Mouse (Mus musculus): Measurements from ENCODE around the gene Foxk1. TPM values are rescaled to one million over a fixed set of nuclear protein-coding genes. Genes with fewer than 3 reads are reported as not detected.

Gene Foxk1
- polyA plus RNA-seq, 1 experiment from 2014 or later, result 7.6 TPM

GRCm38 (mm10) chr5:142440451-142441147 lies 39.3 kb downstream of the Foxk1 start:
- 1% methylated on average over 18 of the region's 19 CpGs for WGBS
- Histone ChIP-seq H3K9ac (replicated peaks) (peak overlapping the region; percentile 43), H3K4me3 (peak overlapping the region; percentile 25), H3K4me2 (replicated peaks) (peak overlapping the region; percentile 56), H3K27me3 (no peaks in the 10 kb centered on the region), H3K36me3 (peaks cover 17% of the 10 kb centered on the region), H3K4me1 (peaks cover 47% of the 10 kb centered on the region), H3K9me3 (no peaks in the 10 kb centered on the region), H3K27ac (replicated peaks) (peak overlapping the region; percentile 84)
- peak; percentile 92 for ATAC-seq (ENCODE audit: low FRiP score, low read depth)

- peaks cover 55% of the 10 kb centered on the region for H3K4me1 ChIP-seq
- peak overlapping the region; percentile 56 for H3K4me2 ChIP-seq (replicated peaks)
- no peaks in the 10 kb centered on the region for H3K27me3 ChIP-seq
- no peak for ATAC-seq (ENCODE audit: low FRiP score, low read depth)
- peak overlapping the region; percentile 43 for H3K9ac ChIP-seq (replicated peaks)
- peaks cover 8% of the 10 kb centered on the region for H3K36me3 ChIP-seq
- H3K9me3 ChIP-seq, result no peaks in the 10 kb centered on the region
- 63% methylated on average over 22 of the region's 22 CpGs for WGBS
- peak overlapping the region; percentile 84 for H3K27ac ChIP-seq (replicated peaks)
- H3K4me3 ChIP-seq, result peak overlapping the region; percentile 25; the same call in 1 of the 2 replicates
Observed at GRCm38 (mm10) chr5:142441332-142442044, 40.2 kb downstream of the Foxk1 start.

- Histone ChIP-seq H3K27ac (replicated peaks) (no peak overlapping the region), H3K9ac (replicated peaks) (no peak overlapping the region), H3K4me1 (peaks cover 55% of the 10 kb centered on the region), H3K4me3 (no peak overlapping the region), H3K4me2 (replicated peaks) (no peak overlapping the region), H3K9me3 (no peaks in the 10 kb centered on the region), H3K27me3 (no peaks in the 10 kb centered on the region), H3K36me3 (peaks cover 5% of the 10 kb centered on the region; the same call in 1 of the 2 replicates)
- whole genome bisulfite sequencing, result 86% methylated on average over 7 of the region's 7 CpGs
- no peak for ATAC-seq (ENCODE audit: low FRiP score, low read depth)
Observed at GRCm38 (mm10) chr5:142442045-142442440, 40.7 kb downstream of the Foxk1 start.

DNA sequence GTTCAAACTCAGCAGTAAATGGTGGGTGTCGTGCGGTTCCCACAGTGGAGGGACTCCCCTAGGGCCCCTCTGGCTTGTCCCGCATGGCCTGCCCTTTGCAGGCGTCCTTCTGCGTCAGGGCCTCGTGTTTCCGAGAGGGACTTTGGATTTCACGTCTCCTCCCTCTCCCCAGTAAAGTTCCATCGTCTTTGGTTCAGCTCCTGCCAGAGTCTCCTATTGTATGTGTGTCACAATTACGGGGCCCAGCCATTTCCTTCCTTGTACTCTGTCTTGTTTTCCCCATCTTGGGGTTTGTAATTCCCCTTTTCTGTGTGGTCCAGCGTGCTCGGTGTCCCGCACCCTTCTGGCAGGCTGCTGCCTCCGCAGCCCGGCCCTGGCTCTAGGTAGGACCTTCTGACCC lies 42.2 kb downstream of the Foxk1 start:
- no peaks in the 10 kb centered on the region for H3K36me3 ChIP-seq
- H3K9me3 ChIP-seq, result no peaks in the 10 kb centered on the region
- H3K4me2 ChIP-seq (replicated peaks), result no peak overlapping the region
- no peak overlapping the region for H3K4me3 ChIP-seq
- no peak overlapping the region for H3K9ac ChIP-seq (replicated peaks)
- H3K27me3 ChIP-seq, result no peaks in the 10 kb centered on the region
- H3K4me1 ChIP-seq, result peaks cover 67% of the 10 kb centered on the region
- 66% methylated on average over 15 of the region's 15 CpGs for WGBS
- no peak overlapping the region for H3K27ac ChIP-seq (replicated peaks)
- ATAC-seq (ENCODE audit: low FRiP score, low read depth), result no peak

DNA sequence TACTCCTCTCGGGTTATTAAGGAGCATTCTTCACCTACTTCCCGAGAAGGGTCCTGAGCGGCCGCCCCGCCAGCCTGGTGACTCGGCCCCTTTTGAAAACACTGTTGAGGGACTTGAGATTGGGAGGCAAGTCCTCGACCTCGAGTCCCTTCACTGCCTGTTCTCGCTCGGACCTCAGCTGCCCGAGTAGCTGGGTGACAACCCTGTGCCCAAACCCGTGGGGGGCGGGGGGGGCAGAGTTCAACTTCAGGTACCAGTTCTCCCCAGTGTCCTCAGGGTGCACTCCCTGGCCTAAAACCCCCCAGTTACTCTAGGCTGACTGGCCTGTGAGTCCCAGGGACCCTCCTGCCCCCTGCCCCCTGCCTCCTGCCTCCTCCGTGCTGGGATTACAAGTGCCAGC lies 42.7 kb downstream of the Foxk1 start:
- no peak overlapping the region for H3K4me3 ChIP-seq
- H3K9ac ChIP-seq (replicated peaks), result no peak overlapping the region
- WGBS, result 75% methylated on average over 14 of the region's 14 CpGs
- peaks cover 4% of the 10 kb centered on the region; the same call in 1 of the 2 replicates for H3K36me3 ChIP-seq
- no peak overlapping the region for H3K27ac ChIP-seq (replicated peaks)
- peaks cover 67% of the 10 kb centered on the region for H3K4me1 ChIP-seq
- H3K27me3 ChIP-seq, result no peaks in the 10 kb centered on the region
- no peak for ATAC-seq (ENCODE audit: low FRiP score, low read depth)
- no peak overlapping the region for H3K4me2 ChIP-seq (replicated peaks)
- no peaks in the 10 kb centered on the region for H3K9me3 ChIP-seq

DNA sequence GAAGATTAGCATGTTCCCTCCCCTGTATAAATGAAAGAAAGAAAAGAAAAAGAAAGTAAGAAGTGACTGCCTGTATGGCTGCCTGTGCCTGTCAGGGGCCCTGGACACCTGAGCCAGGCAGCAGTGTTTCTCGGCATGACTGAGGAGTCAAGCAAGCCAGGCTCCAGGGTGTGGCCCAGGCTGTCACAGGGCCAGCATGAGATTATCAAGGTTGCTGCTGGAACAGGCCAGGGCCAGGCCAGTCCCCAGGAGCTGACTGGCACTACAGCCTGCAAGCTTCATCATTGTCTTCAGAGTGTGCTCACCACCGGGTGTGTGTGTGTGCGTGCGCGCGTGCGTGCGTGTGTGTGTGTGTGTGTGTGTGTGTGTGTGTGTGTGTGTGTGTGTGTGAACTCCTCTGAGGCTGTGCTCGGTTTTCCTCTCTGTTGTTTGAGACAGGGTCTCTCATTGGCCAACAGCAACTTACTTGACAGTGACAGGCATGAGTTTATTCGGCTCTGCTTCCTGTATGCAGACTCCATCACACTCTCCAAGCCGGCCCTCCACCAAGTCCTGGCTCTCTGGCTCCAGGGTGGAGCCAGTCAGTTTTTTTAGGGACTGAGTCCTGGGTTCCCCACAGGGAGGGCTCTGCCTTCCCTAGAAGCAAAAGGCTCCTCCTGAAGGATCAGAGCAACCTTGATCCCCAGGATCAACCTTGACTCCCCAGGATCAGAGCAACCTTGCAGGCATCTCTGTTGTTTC lies 43.7 kb downstream of the Foxk1 start:
- no peak overlapping the region for H3K4me2 ChIP-seq (replicated peaks)
- H3K36me3 ChIP-seq, result peaks cover 8% of the 10 kb centered on the region
- 0 out of 2 replicates have a peak overlapping the region, but pooled peaks have one; percentile 30 for H3K27ac ChIP-seq (replicated peaks)
- H3K4me3 ChIP-seq, result no peak overlapping the region
- peak overlapping the region; percentile 11; the same call in 1 of the 2 replicates for H3K9ac ChIP-seq (replicated peaks)
- peaks cover 59% of the 10 kb centered on the region for H3K4me1 ChIP-seq
- 67% methylated on average over 11 of the region's 11 CpGs for WGBS
- H3K9me3 ChIP-seq, result no peaks in the 10 kb centered on the region
- no peaks in the 10 kb centered on the region for H3K27me3 ChIP-seq
- ATAC-seq (ENCODE audit: low FRiP score, low read depth), result no peak

- peak; percentile 25; the same call in 1 of the 2 replicates for ATAC-seq (ENCODE audit: low FRiP score, low read depth)
- Histone ChIP-seq H3K4me3 (no peak overlapping the region), H3K4me2 (replicated peaks) (no peak overlapping the region), H3K27me3 (no peaks in the 10 kb centered on the region), H3K9ac (replicated peaks) (peak overlapping the region; percentile 11; the same call in 1 of the 2 replicates), H3K4me1 (peaks cover 52% of the 10 kb centered on the region), H3K9me3 (no peaks in the 10 kb centered on the region), H3K27ac (replicated peaks) (0 out of 2 replicates have a peak overlapping the region, but pooled peaks have one; percentile 27), H3K36me3 (peaks cover 16% of the 10 kb centered on the region)
- 40% methylated on average over 8 of the region's 8 CpGs for WGBS
Observed at GRCm38 (mm10) chr5:142445709-142446108, 44.4 kb downstream of the Foxk1 start.

DNA sequence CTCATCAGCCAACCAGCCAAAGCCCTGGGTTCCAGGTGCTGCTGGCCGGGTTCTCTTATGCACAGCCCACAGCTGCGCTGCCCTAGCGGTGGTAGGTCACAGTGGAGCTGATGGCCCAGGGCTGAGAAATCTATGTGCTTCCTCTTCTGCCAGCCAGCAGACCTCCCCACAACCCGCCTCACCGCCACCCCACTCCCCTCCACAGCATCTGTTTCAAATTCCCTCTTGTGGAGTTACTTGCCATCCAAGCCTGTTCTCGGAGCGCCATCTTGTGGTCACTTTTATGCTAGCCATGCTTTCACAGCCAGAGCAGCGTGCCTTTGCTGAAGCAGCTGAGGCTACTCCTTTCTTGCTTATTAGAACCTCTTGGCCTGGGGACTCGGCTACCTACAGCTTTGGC lies 46.8 kb downstream of the Foxk1 start:
- WGBS, result 9% methylated on average over 9 of the region's 9 CpGs

DNA sequence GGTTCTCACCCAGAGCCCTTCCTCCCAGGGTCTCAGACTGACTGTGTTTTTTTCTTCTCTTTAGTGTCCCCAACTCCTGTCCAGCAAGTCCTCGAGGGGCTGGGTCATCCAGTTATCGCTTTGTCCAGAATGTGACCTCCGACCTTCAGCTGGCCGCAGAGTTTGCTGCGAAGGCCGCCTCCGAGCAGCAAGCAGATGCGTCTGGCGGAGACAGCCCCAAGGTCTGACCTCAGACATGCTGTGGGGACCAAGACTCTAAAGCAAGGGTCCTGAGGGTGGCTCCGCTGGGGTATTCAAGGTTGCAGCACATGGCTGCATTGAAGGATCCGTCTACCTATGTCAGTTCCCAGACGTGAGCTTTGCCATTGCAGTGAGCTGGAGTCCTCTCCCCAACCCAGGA lies 47.3 kb downstream of the Foxk1 start:
- 75% methylated on average over 12 of the region's 12 CpGs for WGBS
- Histone ChIP-seq H3K4me1 (peaks cover 37% of the 10 kb centered on the region), H3K9ac (replicated peaks) (no peak overlapping the region)

More for the DNA sequence above, 46.8 kb downstream of the Foxk1 start:
- no peak overlapping the region for H3K9ac ChIP-seq (replicated peaks)
- peak; percentile 62 for ATAC-seq (ENCODE audit: low FRiP score, low read depth)
- H3K27me3 ChIP-seq, result no peaks in the 10 kb centered on the region
- peak overlapping the region; percentile 56 for H3K27ac ChIP-seq (replicated peaks)
- H3K4me3 ChIP-seq, result no peak overlapping the region
- no peak overlapping the region for H3K4me2 ChIP-seq (replicated peaks)
- peaks cover 29% of the 10 kb centered on the region for H3K36me3 ChIP-seq
- H3K4me1 ChIP-seq, result peaks cover 42% of the 10 kb centered on the region
- no peaks in the 10 kb centered on the region for H3K9me3 ChIP-seq

GRCm38 (mm10) chr5:142450846-142451245 lies 49.5 kb downstream of the Foxk1 start:
- WGBS, result 92% methylated on average over 9 of the region's 9 CpGs
- no peak overlapping the region for H3K4me3 ChIP-seq
- no peak for ATAC-seq (ENCODE audit: low FRiP score, low read depth)
- peaks cover 21% of the 10 kb centered on the region for H3K4me1 ChIP-seq
- peaks cover 55% of the 10 kb centered on the region for H3K36me3 ChIP-seq
- no peak overlapping the region for H3K4me2 ChIP-seq (replicated peaks)
- H3K9me3 ChIP-seq, result no peaks in the 10 kb centered on the region
- no peak overlapping the region for H3K9ac ChIP-seq (replicated peaks)
- H3K27me3 ChIP-seq, result no peaks in the 10 kb centered on the region
- H3K27ac ChIP-seq (replicated peaks), result no peak overlapping the region

More for the DNA sequence above, 47.3 kb downstream of the Foxk1 start:
- no peak for ATAC-seq (ENCODE audit: low FRiP score, low read depth)
- Histone ChIP-seq H3K4me3 (no peak overlapping the region), H3K27me3 (no peaks in the 10 kb centered on the region), H3K27ac (replicated peaks) (no peak overlapping the region), H3K36me3 (peaks cover 34% of the 10 kb centered on the region), H3K9me3 (no peaks in the 10 kb centered on the region), H3K4me2 (replicated peaks) (no peak overlapping the region)

- H3K9ac ChIP-seq (replicated peaks), result no peak overlapping the region
- no peak overlapping the region for H3K27ac ChIP-seq (replicated peaks)
- peaks cover 65% of the 10 kb centered on the region for H3K36me3 ChIP-seq
- 0 out of 2 replicates have a peak, but pooled peaks have one; percentile 16 for ATAC-seq (ENCODE audit: low FRiP score, low read depth)
- peaks cover 15% of the 10 kb centered on the region for H3K4me1 ChIP-seq
- 0% methylated on average over 1 of the region's 1 CpGs for WGBS
- no peak overlapping the region for H3K4me3 ChIP-seq
- H3K27me3 ChIP-seq, result no peaks in the 10 kb centered on the region
- no peak overlapping the region for H3K4me2 ChIP-seq (replicated peaks)
- H3K9me3 ChIP-seq, result no peaks in the 10 kb centered on the region
Observed at GRCm38 (mm10) chr5:142451759-142452158, 50.5 kb downstream of the Foxk1 start.
